Mouse (Mus musculus): ENCODE measurements around the gene Stag3.

- no peak for TF ChIP-seq EP300 (IDR thresholded peaks at IDR 0.05; ENCODE audit: low read depth in 1 of 2, low read length in 2 of 2)
- no peak for TF ChIP-seq CTCF (IDR thresholded peaks at IDR 0.05 in 2 of 3, conservative IDR thresholded peaks at IDR 0.05 in 1 of 3; ENCODE audit: control insufficient read depth in 1 of 3, insufficient read depth in 1 of 3, low read depth in 2 of 3, low read length in 3 of 3, poor library complexity in 1 of 3, severe bottlenecking in 1 of 3)
- TF ChIP-seq USF2 (IDR thresholded peaks at IDR 0.05; ENCODE audit: borderline replicate concordance in 1 of 2, insufficient read depth in 1 of 2, low read depth in 1 of 2, low read length in 2 of 2) = no peak
- no peak for TF ChIP-seq MXI1 (IDR thresholded peaks at IDR 0.05; ENCODE audit: low read depth, low read length)
- no peak for TF ChIP-seq POLR2AphosphoS5 (IDR thresholded peaks at IDR 0.05; ENCODE audit: borderline replicate concordance, low read depth, low read length)
- no peak for TF ChIP-seq MAZ (IDR thresholded peaks at IDR 0.05; ENCODE audit: low read depth, low read length)
- no peak for TF ChIP-seq BHLHE40 (IDR thresholded peaks at IDR 0.05; ENCODE audit: borderline replicate concordance, low read depth, low read length)
- no peak for TF ChIP-seq GATA1 (IDR thresholded peaks at IDR 0.05; ENCODE audit: low read depth, low read length)
- TF ChIP-seq E2F4 (IDR thresholded peaks at IDR 0.05; ENCODE audit: borderline replicate concordance, low read depth, low read length) = no peak
- no peak for TF ChIP-seq POLR2A (IDR thresholded peaks at IDR 0.05; ENCODE audit: control insufficient read depth in 1 of 2, insufficient read depth in 1 of 2, low read depth in 1 of 2, low read length in 2 of 2, poor library complexity in 1 of 2)
- no peak for TF ChIP-seq CHD2 (IDR thresholded peaks at IDR 0.05; ENCODE audit: low read length)
Observed at GRCm38 (mm10) chr5:138281798-138282197, 1.8 kb downstream of the Stag3 start.
